Mouse (Mus musculus) stomach, embryonic 15.5 days (tissue): ENCODE measurements around the gene Cfap157. TPM values are rescaled to one million over a fixed set of nuclear protein-coding genes. Genes with fewer than 3 reads are reported as not detected.
A peak's percentile ranks its signal among the peaks of the same experiment; 100 is the strongest.

ENCODE experiments used
- ATAC-seq: fragments of 200-750 bp; cut with Nextera tagmentation; 2 replicates; pipeline ENCODE4 v1.8.0; 2017; ENCODE audit warnings: low read depth, moderate number of reproducible peaks, moderate TSS enrichment; ENCODE audit not compliant: insufficient read depth, low FRiP score
- H3K27ac ChIP-seq: fragments of 300-500 bp; sonication (generic); 2 replicates; pipeline ENCODE4 v1.5.1; 2015; ENCODE audit warnings: mild to moderate bottlenecking, inconsistent platforms
- H3K27me3 ChIP-seq: fragments of 300-500 bp; sonication (generic); replicated peaks from 2 replicates; pipeline ENCODE4 v1.6.1; 2015; ENCODE audit warnings: inconsistent platforms
- H3K36me3 ChIP-seq: fragments of 300-500 bp; sonication (generic); 2 replicates; pipeline ENCODE4 v1.6.1; 2015; ENCODE audit warnings: inconsistent platforms
- H3K4me1 ChIP-seq: fragments of 300-500 bp; sonication (generic); 2 replicates; pipeline ENCODE4 v1.6.1; 2015; ENCODE audit warnings: inconsistent platforms
- H3K4me2 ChIP-seq: fragments of 300-500 bp; sonication (generic); 2 replicates; pipeline ENCODE4 v1.6.1; 2015; ENCODE audit warnings: mild to moderate bottlenecking, inconsistent platforms
- H3K4me3 ChIP-seq: fragments of 300-500 bp; sonication (generic); replicated peaks from 2 replicates; pipeline ENCODE4 v1.5.1; 2015; ENCODE audit warnings: inconsistent platforms
- H3K9ac ChIP-seq: fragments of 300-500 bp; sonication (generic); 2 replicates; pipeline ENCODE4 v1.6.1; 2015; ENCODE audit warnings: inconsistent platforms
- H3K9me3 ChIP-seq: fragments of 300-500 bp; sonication (generic); 2 replicates; pipeline ENCODE4 v1.6.1; 2016; ENCODE audit warnings: inconsistent platforms
- WGBS: fragments of 180-500 bp; shearing (Covaris S2); methylation state at CpG from one replicate; pipeline ENCODE4 v1.1.7; 2015; 5-methylcytosine and 5-hydroxymethylcytosine counted together
- polyA plus RNA-seq: library from polyadenylated mRNA; unstranded; fragments of >200 nt; fragmentation: Nextera tagmentation; extraction: Ambion mirVana; gene quantifications from 2 replicates; pipeline ENCODE4 v1.2.1, GENCODE M21; 2015

The Cfap157 gene
- polyA plus RNA-seq: 0.62 and 1.1 TPM in 2 replicates

GRCm38 (mm10) chr2:32784048-32784681 lies at the start of gene Cfap157:
Gene Cfap157 (minus strand): TSS chr2:32784428.
- H3K9ac ChIP-seq: no peak within 1 kb of the TSS
- no peak for ATAC-seq
- no peak within 1 kb of the TSS for H3K4me2 ChIP-seq
- H3K27me3 ChIP-seq: no peaks in the 10 kb centered on the region
- no peaks in the 10 kb centered on the region for H3K36me3 ChIP-seq
- no peak within 1 kb of the TSS for H3K27ac ChIP-seq
- WGBS: 54% methylated on average over 4 of the region's 4 CpGs
- H3K4me3 ChIP-seq: no peak within 1 kb of the TSS
- H3K9me3 ChIP-seq: no peaks in the 10 kb centered on the region
- no peaks in the 10 kb centered on the region; the same call in 1 of the 2 replicates for H3K4me1 ChIP-seq

GRCm38 (mm10) chr2:32828979-32829676 lies 44.9 kb upstream of the Cfap157 start:
- no peak overlapping the region for H3K9ac ChIP-seq
- H3K36me3 ChIP-seq: no peaks in the 10 kb centered on the region
- no peak overlapping the region for H3K4me2 ChIP-seq
- no peak overlapping the region for H3K27ac ChIP-seq
- no peaks in the 10 kb centered on the region for H3K27me3 ChIP-seq
- ATAC-seq: no peak
- peaks cover 4% of the 10 kb centered on the region; the same call in 1 of the 2 replicates for H3K4me1 ChIP-seq
- H3K4me3 ChIP-seq: no peak overlapping the region
- WGBS: 73% methylated on average over 11 of the region's 11 CpGs
- no peaks in the 10 kb centered on the region for H3K9me3 ChIP-seq

GRCm38 (mm10) chr2:32825796-32826195 lies 41.6 kb upstream of the Cfap157 start:
- no peak overlapping the region for H3K27ac ChIP-seq
- no peaks in the 10 kb centered on the region; the same call in 1 of the 2 replicates for H3K27me3 ChIP-seq
- H3K4me3 ChIP-seq: no peak overlapping the region
- H3K9me3 ChIP-seq: no peaks in the 10 kb centered on the region
- ATAC-seq: no peak
- no peak overlapping the region for H3K4me2 ChIP-seq
- no peaks in the 10 kb centered on the region for H3K36me3 ChIP-seq
- peaks cover 5% of the 10 kb centered on the region; the same call in 1 of the 2 replicates for H3K4me1 ChIP-seq
- no peak overlapping the region for H3K9ac ChIP-seq
- WGBS: 90% methylated on average over 6 of the region's 6 CpGs

- WGBS: 89% methylated on average over 1 of the region's 1 CpGs
- Histone ChIP-seq H3K9ac (no peak overlapping the region), H3K4me3 (no peak overlapping the region), H3K27ac (no peak overlapping the region; the same call in 1 of the 2 replicates), H3K4me2 (no peak overlapping the region), H3K36me3 (no peaks in the 10 kb centered on the region), H3K27me3 (no peaks in the 10 kb centered on the region; the same call in 1 of the 2 replicates), H3K4me1 (peaks cover 5% of the 10 kb centered on the region; the same call in 1 of the 2 replicates), H3K9me3 (no peaks in the 10 kb centered on the region)
- no peak for ATAC-seq
These were observed 40.5 kb upstream of the Cfap157 start for GRCm38 (mm10) chr2:32824778-32825177.

GRCm38 (mm10) chr2:32824181-32824580 lies 40.0 kb upstream of the Cfap157 start:
- ATAC-seq: no peak; the same call in 1 of the 2 replicates
- Histone ChIP-seq H3K27me3 (no peaks in the 10 kb centered on the region; the same call in 1 of the 2 replicates), H3K36me3 (no peaks in the 10 kb centered on the region), H3K4me2 (no peak overlapping the region), H3K27ac (no peak overlapping the region; the same call in 1 of the 2 replicates), H3K4me1 (peaks cover 5% of the 10 kb centered on the region; the same call in 1 of the 2 replicates), H3K9me3 (no peaks in the 10 kb centered on the region), H3K4me3 (no peak overlapping the region), H3K9ac (no peak overlapping the region)
- 36% methylated on average over 8 of the region's 8 CpGs for WGBS

DNA sequence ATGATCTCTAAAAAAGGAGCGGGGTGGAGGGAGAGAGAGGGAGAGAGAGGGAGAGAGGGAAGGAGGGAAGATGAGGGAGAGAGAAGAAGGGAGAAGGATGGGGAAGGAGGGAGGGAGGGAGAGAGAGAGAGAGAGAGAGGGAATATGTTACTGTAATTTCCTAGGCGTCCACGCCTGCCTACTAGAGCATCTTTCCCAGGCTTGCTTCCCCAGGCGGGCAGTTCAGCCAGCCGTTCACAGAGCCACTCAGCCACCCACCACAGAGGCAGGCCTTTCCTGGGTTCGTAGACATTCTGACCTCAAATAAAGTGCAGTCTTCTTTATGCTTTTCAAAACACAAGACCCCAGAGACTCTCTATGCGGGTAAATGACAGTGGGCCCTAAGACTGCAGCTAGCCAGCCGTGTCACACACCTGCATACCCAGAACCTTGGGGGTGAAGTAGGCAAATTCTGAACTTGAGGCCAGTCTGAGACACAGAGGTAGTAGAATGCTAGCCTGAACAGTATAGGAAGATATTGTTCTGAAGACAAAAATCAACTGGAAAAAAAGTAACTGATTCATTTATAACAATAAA lies 39.4 kb upstream of the Cfap157 start:
- 53% methylated on average over 8 of the region's 8 CpGs for WGBS
- Histone ChIP-seq H3K27me3 (no peaks in the 10 kb centered on the region; the same call in 1 of the 2 replicates), H3K9me3 (no peaks in the 10 kb centered on the region), H3K36me3 (no peaks in the 10 kb centered on the region), H3K4me3 (no peak overlapping the region), H3K4me1 (peaks cover 5% of the 10 kb centered on the region; the same call in 1 of the 2 replicates), H3K27ac (0 out of 2 replicates have a peak overlapping the region, but pooled peaks have one; percentile 11), H3K9ac (no peak overlapping the region), H3K4me2 (no peak overlapping the region)
- ATAC-seq: no peak

- Histone ChIP-seq H3K4me3 (no peak overlapping the region), H3K9me3 (no peaks in the 10 kb centered on the region), H3K36me3 (no peaks in the 10 kb centered on the region), H3K27me3 (no peaks in the 10 kb centered on the region; the same call in 1 of the 2 replicates), H3K27ac (no peak overlapping the region), H3K4me1 (peaks cover 5% of the 10 kb centered on the region; the same call in 1 of the 2 replicates), H3K9ac (no peak overlapping the region), H3K4me2 (no peak overlapping the region)
- WGBS: 39% methylated on average over 11 of the region's 11 CpGs
- ATAC-seq: no peak
These were observed 38.9 kb upstream of the Cfap157 start for GRCm38 (mm10) chr2:32823153-32823552.

DNA sequence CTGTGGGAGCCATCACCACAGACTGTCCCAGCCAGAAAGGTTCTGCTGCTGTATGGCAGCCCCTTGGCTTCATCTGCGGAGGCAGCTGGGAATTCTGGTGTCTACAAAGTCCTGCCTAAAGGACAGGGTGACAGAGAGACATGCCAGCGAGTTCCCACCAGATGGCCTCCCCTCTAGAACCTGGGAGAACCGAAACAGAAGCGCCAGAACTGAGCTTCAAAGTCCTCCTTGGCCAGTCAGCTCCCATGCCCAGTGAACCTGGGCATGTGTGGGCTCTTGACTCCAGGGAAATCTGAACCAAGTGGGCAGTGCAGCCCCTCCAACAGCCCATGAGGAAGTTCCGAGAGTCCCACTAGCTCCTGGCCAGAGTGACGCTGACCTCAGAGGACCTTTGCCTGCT lies 38.4 kb upstream of the Cfap157 start:
- 75% methylated on average over 6 of the region's 6 CpGs for WGBS
- Histone ChIP-seq H3K4me2 (no peak overlapping the region), H3K4me3 (no peak overlapping the region), H3K9me3 (no peaks in the 10 kb centered on the region), H3K9ac (no peak overlapping the region), H3K36me3 (no peaks in the 10 kb centered on the region), H3K4me1 (peaks cover 5% of the 10 kb centered on the region; the same call in 1 of the 2 replicates), H3K27me3 (no peaks in the 10 kb centered on the region; the same call in 1 of the 2 replicates), H3K27ac (no peak overlapping the region)
- no peak for ATAC-seq

GRCm38 (mm10) chr2:32821041-32821802 lies 37.0 kb upstream of the Cfap157 start:
- Histone ChIP-seq H3K27me3 (no peaks in the 10 kb centered on the region; the same call in 1 of the 2 replicates), H3K9ac (no peak overlapping the region), H3K36me3 (no peaks in the 10 kb centered on the region), H3K4me1 (peaks cover 5% of the 10 kb centered on the region; the same call in 1 of the 2 replicates), H3K27ac (no peak overlapping the region), H3K4me3 (no peak overlapping the region), H3K4me2 (no peak overlapping the region), H3K9me3 (no peaks in the 10 kb centered on the region)
- WGBS: 61% methylated on average over 11 of the region's 11 CpGs
- ATAC-seq: peak; percentile 28; the same call in 1 of the 2 replicates

- H3K27me3 ChIP-seq: no peaks in the 10 kb centered on the region; the same call in 1 of the 2 replicates
- no peak overlapping the region for H3K27ac ChIP-seq
- H3K4me1 ChIP-seq: no peaks in the 10 kb centered on the region
- no peaks in the 10 kb centered on the region for H3K36me3 ChIP-seq
- H3K9me3 ChIP-seq: no peaks in the 10 kb centered on the region
- H3K4me2 ChIP-seq: no peak overlapping the region
- H3K4me3 ChIP-seq: no peak overlapping the region
- WGBS: 93% methylated on average over 5 of the region's 5 CpGs
- no peak overlapping the region for H3K9ac ChIP-seq
- ATAC-seq: no peak
These were observed 34.0 kb upstream of the Cfap157 start for GRCm38 (mm10) chr2:32818208-32818607.

DNA sequence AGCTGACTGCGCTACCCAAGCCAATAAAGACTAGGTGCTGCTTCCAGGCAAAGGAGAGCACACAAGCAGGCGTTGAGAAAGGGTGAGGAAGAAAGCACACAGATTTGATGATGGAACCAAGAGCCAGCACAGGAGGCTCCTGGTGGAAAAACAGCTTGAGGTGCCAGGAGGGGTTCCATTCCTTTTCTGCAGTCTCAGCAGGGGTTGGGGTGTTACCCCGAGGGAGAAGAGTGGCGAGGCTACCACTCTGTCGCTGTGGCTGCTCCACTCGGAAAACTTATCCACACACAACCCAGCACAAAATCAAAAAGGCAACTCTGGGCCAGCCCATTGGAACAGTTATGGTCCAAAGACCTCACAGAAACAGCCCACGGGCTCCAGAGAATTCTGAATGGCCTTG lies 33.4 kb upstream of the Cfap157 start:
- Histone ChIP-seq H3K9me3 (no peaks in the 10 kb centered on the region), H3K27me3 (no peaks in the 10 kb centered on the region), H3K9ac (no peak overlapping the region), H3K4me2 (no peak overlapping the region), H3K36me3 (no peaks in the 10 kb centered on the region), H3K27ac (no peak overlapping the region), H3K4me3 (no peak overlapping the region), H3K4me1 (no peaks in the 10 kb centered on the region)
- no peak for ATAC-seq
- 65% methylated on average over 7 of the region's 7 CpGs for WGBS
